Mouse (Mus musculus) spleen, adult 2 months (tissue): Measurements from ENCODE around the gene Sema4b.

Experiments used
- CTCF ChIP-seq: fragments of 200-500 bp; IDR thresholded peaks from 2 replicates; pipeline ENCODE4 v1.5.1; 2011; ENCODE audit warnings: mild to moderate bottlenecking, inconsistent platforms; ENCODE audit not compliant: insufficient read depth, insufficient read length, insufficient replicate concordance; ENCODE audit errors: extremely low read depth
- POLR2A ChIP-seq: fragments of 200-500 bp; IDR thresholded peaks from 2 replicates; pipeline ENCODE4 v1.6.1; 2011; ENCODE audit warnings: low read depth, low read length, inconsistent platforms

GRCm38 (mm10) chr7:80215398-80215797 lies 28.8 kb downstream of the Sema4b start:
- TF ChIP-seq CTCF (peak; percentile 84; the same call in 1 of the 2 replicates), POLR2A (no peak)
